Mouse (Mus musculus): ENCODE data around the gene Kcna10. TPM values are rescaled to one million over a fixed set of nuclear protein-coding genes. Genes with fewer than 3 reads are reported as not detected.
A peak's percentile ranks its signal among the peaks of the same experiment; 100 is the strongest.

The Kcna10 gene
- polyA plus RNA-seq, 1 experiment from 2014 or later = not detected

GRCm38 (mm10) chr3:107229822-107230221 is 47.0 kb downstream of the Kcna10 start:
- DNase-seq (ENCODE audit: low spot score) (no peak), ATAC-seq (ENCODE audit: insufficient read depth, low FRiP score, low TSS enrichment) (no peak)
- no peak overlapping the region for H3K4me3 ChIP-seq (ENCODE audit: low read depth, low read length)
- H3K9me3 ChIP-seq (ENCODE audit: control insufficient read depth, low read length) = no peaks in the 10 kb centered on the region
- H3K36me3 ChIP-seq (ENCODE audit: control insufficient read depth, insufficient read depth, low read length) = no peaks in the 10 kb centered on the region
- WGBS = 79% methylated on average over 5 of the region's 5 CpGs
- no peaks in the 10 kb centered on the region for H3K27me3 ChIP-seq (ENCODE audit: control insufficient read depth, insufficient read depth, low read length)
- H3K9ac ChIP-seq (ENCODE audit: low read length) = no peak overlapping the region
- no peaks in the 10 kb centered on the region; the same call in 1 of the 2 replicates for H3K4me1 ChIP-seq (ENCODE audit: control insufficient read depth, insufficient read depth, low read length)
- no peak overlapping the region for H3K4me2 ChIP-seq (ENCODE audit: low read depth)
- H3K27ac ChIP-seq (ENCODE audit: low read depth, low read length) = no peak overlapping the region

GRCm38 (mm10) chr3:107230527-107230926 is 47.7 kb downstream of the Kcna10 start, which contains the start of gene A630076J17Rik:
Gene A630076J17Rik, plus strand, starts transcription at chr3:107230614.
- ATAC-seq (ENCODE audit: insufficient read depth, low FRiP score, low TSS enrichment) (no peak), DNase-seq (ENCODE audit: low spot score) (no peak)
- Histone ChIP-seq H3K4me1 (ENCODE audit: control insufficient read depth, insufficient read depth, low read length) (no peaks in the 10 kb centered on the region; the same call in 1 of the 2 replicates), H3K4me2 (ENCODE audit: low read depth) (no peak within 1 kb of the TSS), H3K27me3 (ENCODE audit: control insufficient read depth, insufficient read depth, low read length) (no peaks in the 10 kb centered on the region), H3K9ac (ENCODE audit: low read length) (no peak within 1 kb of the TSS), H3K36me3 (ENCODE audit: control insufficient read depth, insufficient read depth, low read length) (no peaks in the 10 kb centered on the region), H3K27ac (ENCODE audit: low read depth, low read length) (no peak within 1 kb of the TSS), H3K4me3 (ENCODE audit: low read depth, low read length) (no peak within 1 kb of the TSS), H3K9me3 (ENCODE audit: control insufficient read depth, low read length) (no peaks in the 10 kb centered on the region)
- 58% methylated on average over 1 of the region's 1 CpGs for WGBS

GRCm38 (mm10) chr3:107231202-107231601 is 48.3 kb downstream of the Kcna10 start:
- 53% methylated on average over 4 of the region's 4 CpGs for WGBS
- no peaks in the 10 kb centered on the region for H3K9me3 ChIP-seq (ENCODE audit: control insufficient read depth, low read length)
- no peaks in the 10 kb centered on the region for H3K27me3 ChIP-seq (ENCODE audit: control insufficient read depth, insufficient read depth, low read length)
- H3K36me3 ChIP-seq (ENCODE audit: control insufficient read depth, insufficient read depth, low read length) = no peaks in the 10 kb centered on the region
- no peak overlapping the region for H3K4me2 ChIP-seq (ENCODE audit: low read depth)
- no peak overlapping the region for H3K4me3 ChIP-seq (ENCODE audit: low read depth, low read length)
- no peak overlapping the region for H3K27ac ChIP-seq (ENCODE audit: low read depth, low read length)
- DNase-seq (ENCODE audit: low spot score) = peak; percentile 21
- no peak for ATAC-seq (ENCODE audit: insufficient read depth, low FRiP score, low TSS enrichment)
- no peak overlapping the region for H3K9ac ChIP-seq (ENCODE audit: low read length)
- H3K4me1 ChIP-seq (ENCODE audit: control insufficient read depth, insufficient read depth, low read length) = no peaks in the 10 kb centered on the region; the same call in 1 of the 2 replicates

GRCm38 (mm10) chr3:107233351-107233813 is 50.5 kb downstream of the Kcna10 start:
- peak; percentile 86 for DNase-seq (ENCODE audit: low spot score)
- H3K4me1 ChIP-seq (ENCODE audit: control insufficient read depth, insufficient read depth, low read length) = no peaks in the 10 kb centered on the region; the same call in 1 of the 2 replicates
- no peak overlapping the region for H3K9ac ChIP-seq (ENCODE audit: low read length)
- no peaks in the 10 kb centered on the region for H3K9me3 ChIP-seq (ENCODE audit: control insufficient read depth, low read length)
- WGBS = 7% methylated on average over 11 of the region's 11 CpGs
- no peaks in the 10 kb centered on the region for H3K27me3 ChIP-seq (ENCODE audit: control insufficient read depth, insufficient read depth, low read length)
- no peaks in the 10 kb centered on the region for H3K36me3 ChIP-seq (ENCODE audit: control insufficient read depth, insufficient read depth, low read length)
- H3K4me2 ChIP-seq (ENCODE audit: low read depth) = no peak overlapping the region
- ATAC-seq (ENCODE audit: insufficient read depth, low FRiP score, low TSS enrichment) = peak; percentile 18
- no peak overlapping the region for H3K4me3 ChIP-seq (ENCODE audit: low read depth, low read length)
- H3K27ac ChIP-seq (ENCODE audit: low read depth, low read length) = no peak overlapping the region

GRCm38 (mm10) chr3:107233945-107234344 is 51.1 kb downstream of the Kcna10 start:
- H3K4me2 ChIP-seq (ENCODE audit: low read depth) = no peak overlapping the region
- no peak overlapping the region for H3K9ac ChIP-seq (ENCODE audit: low read length)
- ATAC-seq (ENCODE audit: insufficient read depth, low FRiP score, low TSS enrichment) (peak; percentile 17; the same call in 1 of the 2 replicates), DNase-seq (ENCODE audit: low spot score) (no peak)
- no peaks in the 10 kb centered on the region for H3K9me3 ChIP-seq (ENCODE audit: control insufficient read depth, low read length)
- no peak overlapping the region for H3K27ac ChIP-seq (ENCODE audit: low read depth, low read length)
- 29% methylated on average over 2 of the region's 2 CpGs for WGBS
- no peaks in the 10 kb centered on the region; the same call in 1 of the 2 replicates for H3K4me1 ChIP-seq (ENCODE audit: control insufficient read depth, insufficient read depth, low read length)
- no peak overlapping the region for H3K4me3 ChIP-seq (ENCODE audit: low read depth, low read length)
- H3K36me3 ChIP-seq (ENCODE audit: control insufficient read depth, insufficient read depth, low read length) = no peaks in the 10 kb centered on the region
- H3K27me3 ChIP-seq (ENCODE audit: control insufficient read depth, insufficient read depth, low read length) = no peaks in the 10 kb centered on the region

- Histone ChIP-seq H3K4me2 (ENCODE audit: low read depth) (no peak overlapping the region), H3K4me1 (ENCODE audit: control insufficient read depth, insufficient read depth, low read length) (no peaks in the 10 kb centered on the region), H3K36me3 (ENCODE audit: control insufficient read depth, insufficient read depth, low read length) (no peaks in the 10 kb centered on the region), H3K27me3 (ENCODE audit: control insufficient read depth, insufficient read depth, low read length) (no peaks in the 10 kb centered on the region), H3K9ac (ENCODE audit: low read length) (no peak overlapping the region), H3K9me3 (ENCODE audit: control insufficient read depth, low read length) (no peaks in the 10 kb centered on the region), H3K4me3 (ENCODE audit: low read depth, low read length) (no peak overlapping the region), H3K27ac (ENCODE audit: low read depth, low read length) (no peak overlapping the region)
- DNase-seq (ENCODE audit: low spot score) (no peak), ATAC-seq (ENCODE audit: insufficient read depth, low FRiP score, low TSS enrichment) (no peak)
- WGBS = 48% methylated on average over 2 of the region's 2 CpGs
Measured at GRCm38 (mm10) chr3:107238051-107238450, 55.2 kb downstream of the Kcna10 start.

GRCm38 (mm10) chr3:107238471-107238980 is 55.7 kb downstream of the Kcna10 start:
- H3K4me3 ChIP-seq (ENCODE audit: low read depth, low read length) = no peak overlapping the region
- 83% methylated on average over 8 of the region's 8 CpGs for WGBS
- no peak overlapping the region for H3K9ac ChIP-seq (ENCODE audit: low read length)
- no peak overlapping the region for H3K27ac ChIP-seq (ENCODE audit: low read depth, low read length)
- H3K4me1 ChIP-seq (ENCODE audit: control insufficient read depth, insufficient read depth, low read length) = no peaks in the 10 kb centered on the region
- ATAC-seq (ENCODE audit: insufficient read depth, low FRiP score, low TSS enrichment) = no peak
- no peaks in the 10 kb centered on the region for H3K9me3 ChIP-seq (ENCODE audit: control insufficient read depth, low read length)
- H3K36me3 ChIP-seq (ENCODE audit: control insufficient read depth, insufficient read depth, low read length) = no peaks in the 10 kb centered on the region
- DNase-seq (ENCODE audit: low spot score) = no peak
- no peaks in the 10 kb centered on the region for H3K27me3 ChIP-seq (ENCODE audit: control insufficient read depth, insufficient read depth, low read length)
- no peak overlapping the region for H3K4me2 ChIP-seq (ENCODE audit: low read depth)

GRCm38 (mm10) chr3:107239607-107240006 is 56.8 kb downstream of the Kcna10 start, which contains the start of gene Prok1:
Gene Prok1, minus strand, starts transcription at chr3:107239707.
- 92% methylated on average over 9 of the region's 9 CpGs for WGBS
- H3K4me1 ChIP-seq (ENCODE audit: control insufficient read depth, insufficient read depth, low read length) = no peaks in the 10 kb centered on the region
- no peak for DNase-seq (ENCODE audit: low spot score)
- no peak within 1 kb of the TSS for H3K4me2 ChIP-seq (ENCODE audit: low read depth)
- no peak within 1 kb of the TSS for H3K27ac ChIP-seq (ENCODE audit: low read depth, low read length)
- H3K27me3 ChIP-seq (ENCODE audit: control insufficient read depth, insufficient read depth, low read length) = no peaks in the 10 kb centered on the region
- no peak within 1 kb of the TSS for H3K4me3 ChIP-seq (ENCODE audit: low read depth, low read length)
- ATAC-seq (ENCODE audit: insufficient read depth, low FRiP score, low TSS enrichment) = no peak
- no peaks in the 10 kb centered on the region for H3K36me3 ChIP-seq (ENCODE audit: control insufficient read depth, insufficient read depth, low read length)
- H3K9me3 ChIP-seq (ENCODE audit: control insufficient read depth, low read length) = no peaks in the 10 kb centered on the region
- H3K9ac ChIP-seq (ENCODE audit: low read length) = no peak within 1 kb of the TSS

GRCm38 (mm10) chr3:107241389-107242094 is 58.7 kb downstream of the Kcna10 start:
- Histone ChIP-seq H3K4me3 (ENCODE audit: low read depth, low read length) (no peak overlapping the region), H3K9ac (ENCODE audit: low read length) (no peak overlapping the region), H3K4me1 (ENCODE audit: control insufficient read depth, insufficient read depth, low read length) (no peaks in the 10 kb centered on the region), H3K27ac (ENCODE audit: low read depth, low read length) (no peak overlapping the region), H3K4me2 (ENCODE audit: low read depth) (no peak overlapping the region), H3K27me3 (ENCODE audit: control insufficient read depth, insufficient read depth, low read length) (no peaks in the 10 kb centered on the region), H3K9me3 (ENCODE audit: control insufficient read depth, low read length) (no peaks in the 10 kb centered on the region), H3K36me3 (ENCODE audit: control insufficient read depth, insufficient read depth, low read length) (no peaks in the 10 kb centered on the region)
- DNase-seq (ENCODE audit: low spot score) (no peak), ATAC-seq (ENCODE audit: insufficient read depth, low FRiP score, low TSS enrichment) (no peak)
- 57% methylated on average over 14 of the region's 14 CpGs for WGBS

Measured in neural tube, embryonic 11.5 days (tissue).